Mouse (Mus musculus): Measurements from ENCODE around the gene Nabp2.

DNA sequence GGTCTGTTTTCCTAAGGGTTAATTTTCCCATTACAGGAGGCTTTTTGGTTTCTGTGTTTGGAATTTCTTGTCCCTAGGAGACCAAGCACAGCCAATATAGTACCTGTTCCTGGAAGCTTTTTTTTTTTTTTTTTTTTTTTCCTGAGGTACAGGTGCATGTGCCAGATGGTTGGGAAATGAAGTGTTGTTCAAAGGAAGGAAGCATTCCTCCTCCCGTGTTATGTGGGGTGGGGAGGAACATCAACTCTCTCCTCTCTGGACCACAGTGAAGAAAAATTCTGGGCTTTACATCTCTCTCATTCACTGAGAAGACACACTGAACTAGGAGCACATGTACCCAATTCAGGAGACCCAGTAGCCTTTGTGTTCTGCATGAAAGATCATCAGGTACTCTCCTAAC, 1.8 kb upstream of the Nabp2 start:
- TF ChIP-seq IRF4 (IDR thresholded peaks at IDR 0.05; ENCODE audit: low read depth, low read length) (no peak), CTCF (conservative IDR thresholded peaks at IDR 0.05 in 1 of 2, IDR thresholded peaks at IDR 0.05 in 1 of 2; ENCODE audit: low read depth in 2 of 2, low read length in 2 of 2) (no peak)
